Mouse (Mus musculus): Measurements from ENCODE around the gene Zfp94.

GRCm38 (mm10) chr7:24293061-24293851 lies 23.2 kb downstream of the Zfp94 start:
- TF ChIP-seq CTCF (IDR thresholded peaks at IDR 0.05; ENCODE audit: insufficient read depth, low read depth, low read length): no peak
- no peak for TF ChIP-seq POLR2A (IDR thresholded peaks at IDR 0.05; ENCODE audit: insufficient read depth, low read depth, low read length)

Measured in olfactory bulb, adult 2 months (tissue).